Mouse (Mus musculus) forebrain, embryonic 15.5 days (tissue): Measurements from ENCODE around the gene Zfp507. TPM values are rescaled to one million over a fixed set of nuclear protein-coding genes. Genes with fewer than 3 reads are reported as not detected.

Experiments
- ATAC-seq: fragments of 200-750 bp; cut with Nextera tagmentation; replicated peaks from 2 replicates; pipeline ENCODE4 v1.8.0; 2017; ENCODE audit warnings: mild to moderate bottlenecking, moderate TSS enrichment, moderate library complexity
- H3K27ac ChIP-seq: fragments of 300-500 bp; sonication (generic); replicated peaks from 2 replicates; pipeline ENCODE4 v1.5.1; 2015; ENCODE audit warnings: mild to moderate bottlenecking, inconsistent platforms
- H3K27me3 ChIP-seq: fragments of 300-500 bp; sonication (generic); 2 replicates; pipeline ENCODE4 v1.6.1; 2015; ENCODE audit warnings: inconsistent platforms
- H3K36me3 ChIP-seq: fragments of 300-500 bp; sonication (generic); 2 replicates; pipeline ENCODE4 v1.6.1; 2015; ENCODE audit warnings: mild to moderate bottlenecking, inconsistent platforms
- H3K4me1 ChIP-seq: fragments of 300-500 bp; sonication (generic); 2 replicates; pipeline ENCODE4 v1.6.1; 2015; ENCODE audit warnings: inconsistent platforms
- H3K4me2 ChIP-seq: fragments of 300-500 bp; sonication (generic); replicated peaks from 2 replicates; pipeline ENCODE4 v1.6.1; 2015; ENCODE audit warnings: mild to moderate bottlenecking, inconsistent platforms
- H3K4me3 ChIP-seq: fragments of 300-500 bp; sonication (generic); 2 replicates; pipeline ENCODE4 v1.5.1; 2015; ENCODE audit warnings: mild to moderate bottlenecking, inconsistent platforms
- H3K9ac ChIP-seq: fragments of 300-500 bp; sonication (generic); replicated peaks from 2 replicates; pipeline ENCODE4 v1.6.1; 2015; ENCODE audit warnings: mild to moderate bottlenecking, inconsistent platforms
- H3K9me3 ChIP-seq: fragments of 300-500 bp; sonication (generic); 2 replicates; pipeline ENCODE4 v1.6.1; 2016; ENCODE audit warnings: inconsistent platforms
- WGBS: fragments of 180-500 bp; shearing (Covaris S2); methylation state at CpG from one replicate; pipeline ENCODE4 v1.1.7; 2015; ENCODE audit warnings: mixed read lengths; 5-methylcytosine and 5-hydroxymethylcytosine counted together
- polyA plus RNA-seq: library from polyadenylated mRNA; unstranded; fragments of >200 nt; fragmentation: Nextera tagmentation; extraction: Ambion mirVana; gene quantifications from 2 replicates; pipeline ENCODE4 v1.2.1, GENCODE M21; 2015

Zfp507 gene
- polyA plus RNA-seq: 16.2 and 18.9 TPM in 2 replicates

- Histone ChIP-seq H3K9ac (peak within 1 kb of the TSS; percentile 94), H3K27me3 (no peaks in the 10 kb centered on the region), H3K4me3 (peak within 1 kb of the TSS; percentile 75), H3K36me3 (peaks cover 16% of the 10 kb centered on the region), H3K9me3 (no peaks in the 10 kb centered on the region), H3K4me1 (peaks cover 14% of the 10 kb centered on the region), H3K4me2 (peak within 1 kb of the TSS; percentile 79), H3K27ac (peak within 1 kb of the TSS; percentile 77)
- 21% methylated on average over 26 of the region's 26 CpGs for WGBS
- peak; percentile 91 for ATAC-seq
Measured at GRCm38 (mm10) chr7:35802906-35803595, at the start of gene Zfp507. Gene Zfp507 (minus strand): TSS chr7:35803003.

GRCm38 (mm10) chr7:35850426-35850825 lies 47.6 kb upstream of the Zfp507 start:
- no peak overlapping the region for H3K9ac ChIP-seq
- ATAC-seq: no peak

GRCm38 (mm10) chr7:35848526-35848925 lies 45.7 kb upstream of the Zfp507 start:
- Histone ChIP-seq H3K36me3 (no peaks in the 10 kb centered on the region), H3K27ac (0 out of 2 replicates have a peak overlapping the region, but pooled peaks have one; percentile 9), H3K9ac (no peak overlapping the region), H3K4me2 (no peak overlapping the region), H3K27me3 (no peaks in the 10 kb centered on the region), H3K9me3 (no peaks in the 10 kb centered on the region), H3K4me1 (peaks cover 2% of the 10 kb centered on the region; the same call in 1 of the 2 replicates), H3K4me3 (no peak overlapping the region)
- 41% methylated on average over 14 of the region's 14 CpGs for WGBS
- no peak for ATAC-seq

More at GRCm38 (mm10) chr7:35850426-35850825, 47.6 kb upstream of the Zfp507 start:
- H3K36me3 ChIP-seq: no peaks in the 10 kb centered on the region
- peaks cover 2% of the 10 kb centered on the region; the same call in 1 of the 2 replicates for H3K4me1 ChIP-seq
- no peaks in the 10 kb centered on the region for H3K9me3 ChIP-seq
- no peak overlapping the region for H3K27ac ChIP-seq
- H3K4me2 ChIP-seq: no peak overlapping the region
- no peak overlapping the region for H3K4me3 ChIP-seq
- H3K27me3 ChIP-seq: no peaks in the 10 kb centered on the region
- 73% methylated on average over 5 of the region's 5 CpGs for WGBS

GRCm38 (mm10) chr7:35840504-35840903 lies 37.7 kb upstream of the Zfp507 start:
- H3K27me3 ChIP-seq: no peaks in the 10 kb centered on the region
- H3K4me2 ChIP-seq: no peak overlapping the region
- no peak overlapping the region for H3K4me3 ChIP-seq
- H3K27ac ChIP-seq: no peak overlapping the region
- ATAC-seq: no peak
- H3K9me3 ChIP-seq: no peaks in the 10 kb centered on the region
- no peak overlapping the region for H3K9ac ChIP-seq
- WGBS: 82% methylated on average over 4 of the region's 4 CpGs
- no peaks in the 10 kb centered on the region for H3K36me3 ChIP-seq
- H3K4me1 ChIP-seq: peaks cover 12% of the 10 kb centered on the region

- H3K4me1 ChIP-seq: peaks cover 12% of the 10 kb centered on the region
Measured at GRCm38 (mm10) chr7:35836851-35837250, 34.0 kb upstream of the Zfp507 start.

GRCm38 (mm10) chr7:35836415-35836814 lies 33.6 kb upstream of the Zfp507 start:
- Histone ChIP-seq H3K27me3 (no peaks in the 10 kb centered on the region), H3K9ac (no peak overlapping the region), H3K27ac (peak overlapping the region; percentile 31; the same call in 1 of the 2 replicates), H3K4me2 (no peak overlapping the region), H3K9me3 (no peaks in the 10 kb centered on the region), H3K4me1 (peaks cover 12% of the 10 kb centered on the region), H3K4me3 (no peak overlapping the region), H3K36me3 (no peaks in the 10 kb centered on the region)
- 74% methylated on average over 3 of the region's 3 CpGs for WGBS
- ATAC-seq: no peak

More at GRCm38 (mm10) chr7:35836851-35837250, 34.0 kb upstream of the Zfp507 start:
- Histone ChIP-seq H3K27me3 (no peaks in the 10 kb centered on the region), H3K4me2 (no peak overlapping the region), H3K36me3 (no peaks in the 10 kb centered on the region), H3K27ac (peak overlapping the region; percentile 31), H3K4me3 (no peak overlapping the region), H3K9ac (no peak overlapping the region), H3K9me3 (no peaks in the 10 kb centered on the region)
- WGBS: 54% methylated on average over 19 of the region's 19 CpGs
- peak; percentile 71; the same call in 1 of the 2 replicates for ATAC-seq

GRCm38 (mm10) chr7:35830119-35830518 lies 27.3 kb upstream of the Zfp507 start:
- no peaks in the 10 kb centered on the region for H3K27me3 ChIP-seq
- H3K36me3 ChIP-seq: no peaks in the 10 kb centered on the region
- WGBS: 84% methylated on average over 7 of the region's 7 CpGs
- no peak overlapping the region for H3K4me2 ChIP-seq
- no peak overlapping the region; the same call in 1 of the 2 replicates for H3K27ac ChIP-seq
- no peak for ATAC-seq
- H3K9me3 ChIP-seq: no peaks in the 10 kb centered on the region
- H3K4me1 ChIP-seq: no peaks in the 10 kb centered on the region
- no peak overlapping the region for H3K9ac ChIP-seq
- no peak overlapping the region for H3K4me3 ChIP-seq

- Histone ChIP-seq H3K36me3 (no peaks in the 10 kb centered on the region), H3K4me2 (no peak overlapping the region), H3K9ac (no peak overlapping the region), H3K4me3 (no peak overlapping the region), H3K27me3 (no peaks in the 10 kb centered on the region), H3K9me3 (no peaks in the 10 kb centered on the region), H3K27ac (no peak overlapping the region), H3K4me1 (no peaks in the 10 kb centered on the region)
- 82% methylated on average over 12 of the region's 12 CpGs for WGBS
- no peak for ATAC-seq
Measured at GRCm38 (mm10) chr7:35823906-35824305, 21.1 kb upstream of the Zfp507 start.

GRCm38 (mm10) chr7:35822320-35822719 lies 19.5 kb upstream of the Zfp507 start:
- H3K27ac ChIP-seq: no peak overlapping the region

GRCm38 (mm10) chr7:35821357-35821756 lies 18.6 kb upstream of the Zfp507 start:
- Histone ChIP-seq H3K9ac (no peak overlapping the region), H3K4me3 (no peak overlapping the region), H3K4me2 (no peak overlapping the region), H3K36me3 (no peaks in the 10 kb centered on the region), H3K27ac (no peak overlapping the region), H3K4me1 (no peaks in the 10 kb centered on the region), H3K9me3 (no peaks in the 10 kb centered on the region), H3K27me3 (no peaks in the 10 kb centered on the region)
- no peak for ATAC-seq
- WGBS: 76% methylated on average over 5 of the region's 5 CpGs

More at GRCm38 (mm10) chr7:35822320-35822719, 19.5 kb upstream of the Zfp507 start:
- Histone ChIP-seq H3K36me3 (no peaks in the 10 kb centered on the region), H3K4me1 (no peaks in the 10 kb centered on the region), H3K27me3 (no peaks in the 10 kb centered on the region), H3K9me3 (no peaks in the 10 kb centered on the region), H3K9ac (no peak overlapping the region), H3K4me3 (no peak overlapping the region), H3K4me2 (no peak overlapping the region)
- ATAC-seq: no peak
- 79% methylated on average over 17 of the region's 17 CpGs for WGBS

- H3K4me1 ChIP-seq: no peaks in the 10 kb centered on the region
- WGBS: 87% methylated on average over 4 of the region's 4 CpGs
- no peak for ATAC-seq
Measured at GRCm38 (mm10) chr7:35819486-35819885, 16.7 kb upstream of the Zfp507 start.

GRCm38 (mm10) chr7:35814759-35815551 lies 12.2 kb upstream of the Zfp507 start:
- no peak for ATAC-seq
- Histone ChIP-seq H3K9ac (no peak overlapping the region), H3K4me1 (no peaks in the 10 kb centered on the region), H3K27ac (no peak overlapping the region), H3K9me3 (no peaks in the 10 kb centered on the region), H3K4me2 (no peak overlapping the region), H3K36me3 (no peaks in the 10 kb centered on the region), H3K27me3 (no peaks in the 10 kb centered on the region), H3K4me3 (no peak overlapping the region)
- 75% methylated on average over 12 of the region's 12 CpGs for WGBS

More at GRCm38 (mm10) chr7:35819486-35819885, 16.7 kb upstream of the Zfp507 start:
- no peaks in the 10 kb centered on the region for H3K27me3 ChIP-seq
- H3K36me3 ChIP-seq: no peaks in the 10 kb centered on the region
- H3K9ac ChIP-seq: no peak overlapping the region
- no peak overlapping the region for H3K4me3 ChIP-seq
- no peak overlapping the region for H3K27ac ChIP-seq
- H3K4me2 ChIP-seq: no peak overlapping the region
- no peaks in the 10 kb centered on the region for H3K9me3 ChIP-seq
